Mouse (Mus musculus): ENCODE data around the gene 1700015F17Rik. TPM values are rescaled to one million over a fixed set of nuclear protein-coding genes. Genes with fewer than 3 reads are reported as not detected.

1700015F17Rik gene
- total and polyA plus RNA-seq, 2 experiments from 2014 or later, result not detected

GRCm38 (mm10) chr5:5494269-5495005 lies 15.5 kb upstream of the 1700015F17Rik start:
- no peaks in the 10 kb centered on the region for H3K27me3 ChIP-seq (ENCODE audit: insufficient read depth, low read length)
- 39% methylated on average over 16 of the region's 16 CpGs for WGBS
- no peak overlapping the region for H3K4me2 ChIP-seq (ENCODE audit: low read depth, low read length)
- H3K9me3 ChIP-seq (ENCODE audit: low read length), result no peaks in the 10 kb centered on the region
- no peaks in the 10 kb centered on the region for H3K4me1 ChIP-seq (ENCODE audit: insufficient read depth, low read length)
- H3K4me3 ChIP-seq (ENCODE audit: low read length), result no peak overlapping the region
- no peak overlapping the region for H3K9ac ChIP-seq (replicated peaks; ENCODE audit: low read length)
- ATAC-seq, result peak; percentile 76
- peak; percentile 79 for DNase-seq (ENCODE audit: low spot score)
- H3K36me3 ChIP-seq (ENCODE audit: insufficient read depth, low read length), result no peaks in the 10 kb centered on the region
- H3K27ac ChIP-seq, result no peak overlapping the region
- TF ChIP-seq CTCF (IDR thresholded peaks at IDR 0.05; ENCODE audit: low read depth), result peak; percentile 87

GRCm38 (mm10) chr5:5492163-5492562 lies 13.2 kb upstream of the 1700015F17Rik start:
- peak; percentile 35; the same call in 1 of the 2 replicates for TF ChIP-seq CTCF (IDR thresholded peaks at IDR 0.05; ENCODE audit: low read depth)
- ATAC-seq, result no peak
- 97% methylated on average over 4 of the region's 4 CpGs for WGBS

GRCm38 (mm10) chr5:5486071-5486470 lies 7.1 kb upstream of the 1700015F17Rik start:
- WGBS, result 29% methylated on average over 3 of the region's 3 CpGs

More at GRCm38 (mm10) chr5:5492163-5492562, 13.2 kb upstream of the 1700015F17Rik start:
- Histone ChIP-seq H3K36me3 (ENCODE audit: insufficient read depth, low read length) (no peaks in the 10 kb centered on the region), H3K4me2 (ENCODE audit: low read depth, low read length) (no peak overlapping the region), H3K27me3 (ENCODE audit: insufficient read depth, low read length) (no peaks in the 10 kb centered on the region), H3K27ac (no peak overlapping the region), H3K9ac (replicated peaks; ENCODE audit: low read length) (no peak overlapping the region), H3K4me1 (ENCODE audit: insufficient read depth, low read length) (no peaks in the 10 kb centered on the region), H3K4me3 (ENCODE audit: low read length) (no peak overlapping the region), H3K9me3 (ENCODE audit: low read length) (no peaks in the 10 kb centered on the region)
- DNase-seq (ENCODE audit: low spot score), result no peak

GRCm38 (mm10) chr5:5483254-5483858 lies 4.4 kb upstream of the 1700015F17Rik start:
- no peak for TF ChIP-seq CTCF (IDR thresholded peaks at IDR 0.05; ENCODE audit: low read depth)
- Histone ChIP-seq H3K27me3 (ENCODE audit: insufficient read depth, low read length) (no peaks in the 10 kb centered on the region), H3K4me3 (ENCODE audit: low read length) (no peak overlapping the region), H3K4me1 (ENCODE audit: insufficient read depth, low read length) (no peaks in the 10 kb centered on the region), H3K9ac (replicated peaks; ENCODE audit: low read length) (no peak overlapping the region), H3K4me2 (ENCODE audit: low read depth, low read length) (no peak overlapping the region), H3K27ac (no peak overlapping the region), H3K9me3 (ENCODE audit: low read length) (no peaks in the 10 kb centered on the region), H3K36me3 (ENCODE audit: insufficient read depth, low read length) (no peaks in the 10 kb centered on the region)
- DNase-seq (ENCODE audit: low spot score) (no peak), ATAC-seq (no peak)
- WGBS, result 66% methylated on average over 9 of the region's 9 CpGs

More at GRCm38 (mm10) chr5:5486071-5486470, 7.1 kb upstream of the 1700015F17Rik start:
- Histone ChIP-seq H3K4me3 (ENCODE audit: low read length) (no peak overlapping the region), H3K4me1 (ENCODE audit: insufficient read depth, low read length) (no peaks in the 10 kb centered on the region), H3K27ac (no peak overlapping the region), H3K9ac (replicated peaks; ENCODE audit: low read length) (no peak overlapping the region), H3K36me3 (ENCODE audit: insufficient read depth, low read length) (no peaks in the 10 kb centered on the region), H3K9me3 (ENCODE audit: low read length) (no peaks in the 10 kb centered on the region), H3K27me3 (ENCODE audit: insufficient read depth, low read length) (no peaks in the 10 kb centered on the region), H3K4me2 (ENCODE audit: low read depth, low read length) (no peak overlapping the region)
- no peak for DNase-seq (ENCODE audit: low spot score)
- ATAC-seq, result no peak
- TF ChIP-seq CTCF (IDR thresholded peaks at IDR 0.05; ENCODE audit: low read depth), result 0 out of 2 replicates have a peak, but pooled peaks have one; percentile 7

GRCm38 (mm10) chr5:5481662-5482061 lies 2.7 kb upstream of the 1700015F17Rik start:
- Histone ChIP-seq H3K4me2 (ENCODE audit: low read depth, low read length) (no peak overlapping the region), H3K4me3 (ENCODE audit: low read length) (no peak overlapping the region), H3K27ac (no peak overlapping the region), H3K4me1 (ENCODE audit: insufficient read depth, low read length) (no peaks in the 10 kb centered on the region), H3K27me3 (ENCODE audit: insufficient read depth, low read length) (no peaks in the 10 kb centered on the region), H3K36me3 (ENCODE audit: insufficient read depth, low read length) (no peaks in the 10 kb centered on the region), H3K9me3 (ENCODE audit: low read length) (no peaks in the 10 kb centered on the region), H3K9ac (replicated peaks; ENCODE audit: low read length) (no peak overlapping the region)
- DNase-seq (ENCODE audit: low spot score), result peak; percentile 66
- peak; percentile 79 for TF ChIP-seq CTCF (IDR thresholded peaks at IDR 0.05; ENCODE audit: low read depth)
- ATAC-seq, result no peak
- 6% methylated on average over 1 of the region's 1 CpGs for WGBS

GRCm38 (mm10) chr5:5476133-5476532 lies 2.8 kb downstream of the 1700015F17Rik start:
- Histone ChIP-seq H3K4me2 (ENCODE audit: low read depth, low read length) (no peak overlapping the region), H3K36me3 (ENCODE audit: insufficient read depth, low read length) (no peaks in the 10 kb centered on the region), H3K27ac (no peak overlapping the region), H3K9me3 (ENCODE audit: low read length) (no peaks in the 10 kb centered on the region), H3K4me3 (ENCODE audit: low read length) (no peak overlapping the region), H3K9ac (replicated peaks; ENCODE audit: low read length) (no peak overlapping the region), H3K27me3 (ENCODE audit: insufficient read depth, low read length) (no peaks in the 10 kb centered on the region), H3K4me1 (ENCODE audit: insufficient read depth, low read length) (no peaks in the 10 kb centered on the region)
- ATAC-seq (no peak), DNase-seq (ENCODE audit: low spot score) (no peak)
- 88% methylated on average over 4 of the region's 4 CpGs for WGBS
- TF ChIP-seq CTCF (IDR thresholded peaks at IDR 0.05; ENCODE audit: low read depth), result no peak

GRCm38 (mm10) chr5:5465256-5465655 lies 13.7 kb downstream of the 1700015F17Rik start:
- DNase-seq (ENCODE audit: low spot score) (no peak), ATAC-seq (no peak)
- no peak overlapping the region for H3K9ac ChIP-seq (replicated peaks; ENCODE audit: low read length)
- no peaks in the 10 kb centered on the region for H3K4me1 ChIP-seq (ENCODE audit: insufficient read depth, low read length)
- no peaks in the 10 kb centered on the region for H3K36me3 ChIP-seq (ENCODE audit: insufficient read depth, low read length)
- H3K4me3 ChIP-seq (ENCODE audit: low read length), result no peak overlapping the region
- 85% methylated on average over 1 of the region's 1 CpGs for WGBS
- H3K4me2 ChIP-seq (ENCODE audit: low read depth, low read length), result no peak overlapping the region
- H3K9me3 ChIP-seq (ENCODE audit: low read length), result no peaks in the 10 kb centered on the region
- no peak for TF ChIP-seq CTCF (IDR thresholded peaks at IDR 0.05; ENCODE audit: low read depth)
- H3K27ac ChIP-seq, result no peak overlapping the region
- H3K27me3 ChIP-seq (ENCODE audit: insufficient read depth, low read length), result no peaks in the 10 kb centered on the region
